Comparison of ENCODE assay signal across 9 mouse cellular contexts in genomic region chr1:80830196-80830794, GRCm38 (mm10).
DNase-seq lines count a peak whose midpoint lies in the region; ATAC-seq and TF ChIP-seq lines count a peak whose summit lies in the region.
"Had no signal": no experiment of that assay in that cellular context is flagged by ENCODE, and none has a peak within 500 bp of the region (broad histone marks: within the 10 kb centered on the region; RNA-seq: fewer than 3 reads in every experiment).

No protein-coding gene starts in this region.

- no peak for DNase-seq in heart, adult 2 months
- no peak for DNase-seq in heart, postnatal 36 days
- peak; percentile 16 for DNase-seq in lung, postnatal 10 days
- no peak for DNase-seq in lung, postnatal 25 days (ENCODE audit: low spot score)
- peak; percentile 46 for DNase-seq in cerebellum, adult 9-10 months
- DNase-seq in adrenal gland, adult 8-10 months, result no peak
- no peak for DNase-seq in heart, adult 9 months (ENCODE audit: low spot score in 2 of 2)

- no peaks in the 10 kb centered on the region; the same call in 1 of the 2 replicates for H3K27me3 ChIP-seq in heart, adult 2 months (ENCODE audit: control insufficient read depth, insufficient read depth, low read length)
- H3K27me3 ChIP-seq in midbrain, embryonic 16.5 days (ENCODE audit: control insufficient read depth, insufficient read depth, low read depth, low read length), result no peaks in the 10 kb centered on the region; the same call in 1 of the 2 replicates

- peak; percentile 65 for TF ChIP-seq CTCF in heart, adult 2 months (IDR thresholded peaks at IDR 0.05)

- no peak overlapping the region for H3K9ac ChIP-seq in heart, adult 2 months (ENCODE audit: low read depth, low read length)
- no peak overlapping the region for H3K9ac ChIP-seq in midbrain, embryonic 16.5 days (ENCODE audit: low read depth, low read length)
- H3K9ac ChIP-seq: liver, embryonic 14.5 days had no signal

- H3K4me3 ChIP-seq in heart, adult 2 months, result no peak overlapping the region
- no peak overlapping the region for H3K4me3 ChIP-seq in midbrain, embryonic 16.5 days (ENCODE audit: low read depth, low read length)

- no peak for TF ChIP-seq POLR2A in heart, adult 2 months (IDR thresholded peaks at IDR 0.05; ENCODE audit: insufficient read depth, low read depth, low read length)

- no peaks in the 10 kb centered on the region for H3K4me1 ChIP-seq in heart, adult 2 months (ENCODE audit: control insufficient read depth, insufficient read depth, low read length)
- no peaks in the 10 kb centered on the region for H3K4me1 ChIP-seq in midbrain, embryonic 16.5 days (ENCODE audit: control insufficient read depth, insufficient read depth, low read length)

- H3K36me3 ChIP-seq in heart, adult 2 months (ENCODE audit: control insufficient read depth, insufficient read depth, low read length), result no peaks in the 10 kb centered on the region
- no peaks in the 10 kb centered on the region for H3K36me3 ChIP-seq in midbrain, embryonic 16.5 days (ENCODE audit: control insufficient read depth, insufficient read depth, low read length)

- intact Hi-C loops in heart, adult 2 months (cut with DNase I), result loop anchor here (2.0 kb wide), 1 partner anchor 457 kb away; no protein-coding TSS in a partner anchor
- intact Hi-C loops in heart, postnatal 36 days (cut with DNase I), result loop anchor here (1.0 to 5.0 kb wide), 2 partner anchors 457 to 472 kb away; no protein-coding TSS in a partner anchor

- H3K4me2 ChIP-seq in midbrain, embryonic 16.5 days (ENCODE audit: low read length), result no peak overlapping the region

- no peaks in the 10 kb centered on the region for H3K79me2 ChIP-seq in heart, adult 2 months (replicated peaks; ENCODE audit: control insufficient read depth, insufficient read depth, low read length)

- no peaks in the 10 kb centered on the region for H3K9me3 ChIP-seq in midbrain, embryonic 16.5 days (replicated peaks; ENCODE audit: control insufficient read depth, low read length, poor library complexity, severe bottlenecking)

- no peak for TF ChIP-seq EP300 in heart, adult 2 months (IDR thresholded peaks at IDR 0.05; ENCODE audit: insufficient read depth, low read depth, low read length)

- H3K27ac ChIP-seq in heart, adult 2 months, result no peak overlapping the region
- H3K27ac ChIP-seq in midbrain, embryonic 16.5 days (ENCODE audit: low read length), result no peak overlapping the region
- H3K27ac ChIP-seq: liver, embryonic 14.5 days had no signal

- ATAC-seq in midbrain, embryonic 16.5 days, result peak; percentile 62; the same call in 1 of the 2 replicates

Comparison
In these comparisons a context has a peak if more than half of its experiments do, and no peak if none do; other contexts are left out.
1. DNase-seq: peak in lung, postnatal 10 days (single experiment) and cerebellum, adult 9-10 months (single experiment); none in heart, adult 2 months (0 of 2), heart, postnatal 36 days (0 of 2), lung, postnatal 25 days (single experiment), adrenal gland, adult 8-10 months (single experiment) and heart, adult 9 months (0 of 2).